Mouse (Mus musculus) CH12.LX (cell line): Measurements from ENCODE around the gene Defb23. TPM values are rescaled to one million over a fixed set of nuclear protein-coding genes. Genes with fewer than 3 reads are reported as not detected.

Experiments
- DNase-seq: peaks from one replicate; pipeline ENCODE4 v3.0.0-alpha.2; 2013; ENCODE audit errors: extremely low read depth
- H3K27ac ChIP-seq: 2 replicates; pipeline ENCODE4 v1.5.1; 2012; ENCODE audit warnings: low read depth, mild to moderate bottlenecking, control low read depth, moderate library complexity; ENCODE audit not compliant: insufficient read depth
- H3K27me3 ChIP-seq: replicated peaks from 2 replicates; pipeline ENCODE3; 2012; ENCODE audit warnings: inconsistent platforms
- H3K36me3 ChIP-seq, 2 experiments: replicated peaks in 1 of 2; 2 replicates each; pipeline versions ENCODE3 to v1.6.1; 2012; ENCODE audit warnings: inconsistent platforms in 1 of 2, low read length in 1 of 2, mild to moderate bottlenecking in 1 of 2, mixed read lengths in 1 of 2, moderate library complexity in 1 of 2; ENCODE audit not compliant: control insufficient read depth in 1 of 2, insufficient read depth in 1 of 2
- H3K4me1 ChIP-seq, 2 experiments: 2 replicates each; pipeline ENCODE4 v1.6.1; 2012; ENCODE audit warnings: inconsistent platforms in 1 of 2, moderate library complexity in 1 of 2; ENCODE audit not compliant: insufficient read depth in 2 of 2, control insufficient read depth in 1 of 2
- H3K4me2 ChIP-seq: 2 replicates; pipeline ENCODE4 v1.6.1; 2012; ENCODE audit warnings: low read depth, mild to moderate bottlenecking, control low read depth; ENCODE audit not compliant: poor library complexity, insufficient read depth, severe bottlenecking
- H3K4me3 ChIP-seq, 3 experiments: fragments of 150-350 bp in 1 of 3; sonication (generic) in 1 of 3; replicated peaks in 1 of 3; 2 replicates each; pipeline versions ENCODE3 to v1.5.1; 2011 to 2012; ENCODE audit warnings: low read depth in 2 of 3, low read length in 2 of 3, mild to moderate bottlenecking in 2 of 3, moderate library complexity in 2 of 3, control low read depth in 1 of 3, improper control_type of control experiment in 1 of 3, inconsistent platforms in 1 of 3, mixed read lengths in 1 of 3; ENCODE audit not compliant: poor library complexity in 1 of 3
- H3K79me2 ChIP-seq: replicated peaks from 2 replicates; pipeline ENCODE4 v1.6.1; 2012; ENCODE audit warnings: mild to moderate bottlenecking, moderate library complexity; ENCODE audit not compliant: control insufficient read depth, poor library complexity, insufficient read depth, severe bottlenecking; ENCODE audit errors: extremely low read depth
- H3K9ac ChIP-seq: 2 replicates; pipeline ENCODE4 v1.6.1; 2012; ENCODE audit warnings: low read depth, mild to moderate bottlenecking, control low read depth, moderate library complexity; ENCODE audit not compliant: insufficient read depth
- H3K9me3 ChIP-seq: replicated peaks from 2 replicates; pipeline ENCODE3; 2012; ENCODE audit warnings: low read length, inconsistent platforms, mixed read lengths
- BHLHE40 ChIP-seq: IDR thresholded peaks from 2 replicates; pipeline ENCODE4 v1.6.1; 2011; ENCODE audit warnings: mild to moderate bottlenecking, low read depth, low read length, improper control_type of control experiment
- CHD2 ChIP-seq: IDR thresholded peaks from 2 replicates; pipeline ENCODE4 v1.6.1; 2011; ENCODE audit warnings: low read length, improper control_type of control experiment
- CTCF ChIP-seq, 2 experiments: IDR thresholded peaks in 1 of 2; conservative IDR thresholded peaks in 1 of 2; 2 replicates each; pipeline ENCODE4 v1.5.1; 2011 to 2012; ENCODE audit warnings: low read depth in 2 of 2, low read length in 2 of 2, improper control_type of control experiment in 1 of 2, inconsistent platforms in 1 of 2, mild to moderate bottlenecking in 1 of 2, moderate library complexity in 1 of 2
- ELF1 ChIP-seq: IDR thresholded peaks from 2 replicates; pipeline ENCODE4 v1.6.1; 2014; ENCODE audit warnings: low read depth, mild to moderate bottlenecking, inconsistent platforms, low read length, improper control_type of control experiment
- GABPA ChIP-seq: IDR thresholded peaks from 2 replicates; pipeline ENCODE4 v1.6.1; 2012; ENCODE audit warnings: low read depth, low read length, improper control_type of control experiment, inconsistent platforms; ENCODE audit not compliant: insufficient replicate concordance
- HCFC1 ChIP-seq: IDR thresholded peaks from 2 replicates; pipeline ENCODE4 v1.6.1; 2012; ENCODE audit warnings: low read depth, mild to moderate bottlenecking, inconsistent platforms, low read length, improper control_type of control experiment
- IRF4 ChIP-seq: IDR thresholded peaks from 2 replicates; pipeline ENCODE4 v1.6.1; 2014; ENCODE audit warnings: low read depth, mild to moderate bottlenecking, inconsistent platforms, low read length, improper control_type of control experiment
- JUND ChIP-seq: conservative IDR thresholded peaks from 2 replicates; pipeline ENCODE4 v1.6.1; 2011; ENCODE audit warnings: low read depth, low read length, improper control_type of control experiment
- MAX ChIP-seq: IDR thresholded peaks from 2 replicates; pipeline ENCODE4 v1.6.1; 2011; ENCODE audit warnings: low read length, improper control_type of control experiment
- MXI1 ChIP-seq: IDR thresholded peaks from 2 replicates; pipeline ENCODE4 v1.6.1; 2011; ENCODE audit warnings: mild to moderate bottlenecking, low read depth, low read length, improper control_type of control experiment
- POLR2AphosphoS2 ChIP-seq: IDR thresholded peaks from 2 replicates; pipeline ENCODE4 v1.6.1; 2011; ENCODE audit warnings: low read depth, low read length, improper control_type of control experiment
- RCOR1 ChIP-seq: conservative IDR thresholded peaks from 2 replicates; pipeline ENCODE4 v1.6.1; 2012; ENCODE audit warnings: low read depth, mild to moderate bottlenecking, inconsistent platforms, low read length, improper control_type of control experiment
- UBTF ChIP-seq: IDR thresholded peaks from 2 replicates; pipeline ENCODE4 v1.6.1; 2012; ENCODE audit warnings: low read depth, mild to moderate bottlenecking, inconsistent platforms, low read length, improper control_type of control experiment, moderate library complexity
- ZC3H11A ChIP-seq: IDR thresholded peaks from 2 replicates; pipeline ENCODE4 v1.6.1; 2012; ENCODE audit warnings: low read depth, mild to moderate bottlenecking, inconsistent platforms, low read length, improper control_type of control experiment
- ZMIZ1 ChIP-seq: IDR thresholded peaks from 2 replicates; pipeline ENCODE4 v1.6.1; 2012; ENCODE audit warnings: low read depth, mild to moderate bottlenecking, inconsistent platforms, low read length, improper control_type of control experiment
- ZNF384 ChIP-seq: IDR thresholded peaks from 2 replicates; pipeline ENCODE4 v1.6.1; 2012; ENCODE audit warnings: low read depth, low read length, improper control_type of control experiment, inconsistent platforms
- dilution Hi-C: fragments of 300-500 bp; cut with MboI; formaldehyde crosslinking; loops from 2 replicates; pipeline ENCODE4 v1.14.3; 2020; ENCODE audit warnings: low sequenced_read_pairs; ENCODE audit not compliant: extremely low pct_unique_long_range_greater_than_20kb, extremely low pct_ligation_motif_present
- in situ Hi-C: fragments of 300-500 bp; cut with MboI; formaldehyde crosslinking; loops from 3 replicates; pipeline ENCODE4 v1.14.3; 2019; ENCODE audit warnings: low sequenced_read_pairs, low pct_ligation_motif_present, low pct_unique_long_range_greater_than_20kb, mixed read lengths
- polyA plus RNA-seq: library from polyadenylated mRNA; unstranded; fragments of >175 nt; gene quantifications from 2 replicates; pipeline ENCODE4 v1.2.1, GENCODE M21; 2012; ENCODE audit warnings: low read depth; ENCODE audit not compliant: insufficient read length
- total RNA-seq, 2 experiments: library from RNA; depleted of rRNA; stranded (reverse); fragments of 300-350 nt in 1 of 2; fragments of >200 nt in 1 of 2; gene quantifications; 2 replicates each; pipeline ENCODE4 v1.2.3; 2012 to 2014

The Defb23 gene
- total and polyA plus RNA-seq, 3 experiments: not detected

- no peak for DNase-seq
- in situ Hi-C loops: no loop called here
- dilution Hi-C loops: no loop called here
- peaks cover 24% of the 10 kb centered on the region for H3K27me3 ChIP-seq
- H3K4me2 ChIP-seq: no peak overlapping the region
- no peak overlapping the region for H3K9ac ChIP-seq
- no peaks in the 10 kb centered on the region for H3K79me2 ChIP-seq
- peaks cover 30% of the 10 kb centered on the region for H3K9me3 ChIP-seq
- no peaks in the 10 kb centered on the region for H3K4me1 ChIP-seq
- no peaks in the 10 kb centered on the region for H3K36me3 ChIP-seq
- TF ChIP-seq MXI1 (no peak), ZC3H11A (no peak), ZNF384 (no peak), GABPA (no peak), CHD2 (no peak)
- no peak overlapping the region for H3K4me3 ChIP-seq
- no peak overlapping the region for H3K27ac ChIP-seq
Observed at GRCm38 (mm10) chr2:152413765-152414584, 50.4 kb downstream of the Defb23 start.

- no peak overlapping the region for H3K4me2 ChIP-seq
- no peaks in the 10 kb centered on the region for H3K4me1 ChIP-seq
- H3K4me3 ChIP-seq: no peak overlapping the region
- peaks cover 20% of the 10 kb centered on the region for H3K27me3 ChIP-seq
- dilution Hi-C loops: no loop called here
- no peak overlapping the region for H3K9ac ChIP-seq
- peaks cover 30% of the 10 kb centered on the region for H3K9me3 ChIP-seq
- TF ChIP-seq JUND: no peak
- TF ChIP-seq ZNF384: no peak
- no peak for TF ChIP-seq UBTF
- no peak for TF ChIP-seq MAX
- TF ChIP-seq CTCF (conservative IDR thresholded peaks at IDR 0.05 in 1 of 2, IDR thresholded peaks at IDR 0.05 in 1 of 2; ENCODE audit: low read depth in 2 of 2, low read length in 2 of 2): no peak
- no peak for TF ChIP-seq RCOR1
- TF ChIP-seq HCFC1: no peak
- TF ChIP-seq POLR2AphosphoS2: no peak
- no peak for TF ChIP-seq ZMIZ1
- no peak for TF ChIP-seq ELF1
- TF ChIP-seq MXI1: no peak
- TF ChIP-seq BHLHE40: no peak
- no peak for TF ChIP-seq IRF4
- in situ Hi-C loops: no loop called here
- no peaks in the 10 kb centered on the region for H3K36me3 ChIP-seq
- H3K79me2 ChIP-seq: no peaks in the 10 kb centered on the region
- H3K27ac ChIP-seq: no peak overlapping the region
- no peak for DNase-seq
Observed at GRCm38 (mm10) chr2:152413158-152413764, 51.2 kb downstream of the Defb23 start.
